Mouse (Mus musculus): ENCODE measurements at regions not wholly inside any gene's neighbourhood (a gene's known extent, or its start where the extent isn't known, plus 50 kb on each side); places are given as distances from the start of the nearest gene placed in this dataset.

DNA sequence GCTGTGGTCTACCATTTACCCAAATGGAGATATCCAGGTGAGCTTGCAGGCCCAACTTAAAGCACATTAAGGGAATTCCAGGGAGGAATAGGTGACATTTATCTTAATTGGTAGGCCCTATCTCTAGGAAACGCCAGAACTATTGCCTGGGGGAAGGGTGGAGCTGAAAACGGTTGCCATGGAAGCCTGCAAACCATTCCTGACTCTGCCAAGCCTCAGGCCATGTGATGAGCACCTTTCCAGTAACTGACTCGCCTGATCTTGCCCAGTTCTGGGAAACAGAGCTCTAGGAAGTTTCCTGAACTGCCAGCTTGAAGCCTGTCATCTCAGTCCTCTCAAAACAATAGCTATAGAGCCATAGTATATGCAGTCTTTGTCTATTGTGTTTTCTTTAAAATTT lies 297.0 kb downstream of the Slitrk5 start:
- POLR2A ChIA-PET: no interaction called here
- CTCF ChIA-PET: no interaction called here

- POLR2A ChIA-PET: no interaction called here
Observed at GRCm38 (mm10) chr14:111995809-111996458, 321.0 kb downstream of the Slitrk5 start.

DNA sequence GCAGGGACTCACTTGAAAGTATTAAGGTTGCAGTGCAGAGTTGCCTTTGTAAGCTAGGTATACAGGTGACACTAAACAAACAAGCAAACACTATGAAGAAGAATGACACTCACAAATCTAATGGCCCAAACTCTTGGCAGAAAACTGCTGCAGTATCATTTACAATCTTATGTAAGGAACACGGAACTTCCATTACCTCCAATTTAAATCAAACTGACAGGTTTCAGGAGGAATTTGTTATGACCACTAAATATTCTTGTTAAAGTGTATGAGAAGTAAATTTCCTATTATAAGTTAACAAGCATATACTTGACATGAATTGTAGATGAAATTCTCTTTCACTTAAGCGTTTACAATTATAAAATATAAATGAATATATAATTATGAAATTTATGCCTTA lies 327.2 kb downstream of the Slitrk5 start:
- CTCF ChIA-PET: no interaction called here
- POLR2A ChIA-PET: no interaction called here

More at GRCm38 (mm10) chr14:111995809-111996458, 321.0 kb downstream of the Slitrk5 start:
- CTCF ChIA-PET: interaction anchor here in 1 of 4 experiments (0.6 kb wide), 1 partner anchor 251 kb away, joined by 3 read pairs; no protein-coding TSS in a partner anchor

DNA sequence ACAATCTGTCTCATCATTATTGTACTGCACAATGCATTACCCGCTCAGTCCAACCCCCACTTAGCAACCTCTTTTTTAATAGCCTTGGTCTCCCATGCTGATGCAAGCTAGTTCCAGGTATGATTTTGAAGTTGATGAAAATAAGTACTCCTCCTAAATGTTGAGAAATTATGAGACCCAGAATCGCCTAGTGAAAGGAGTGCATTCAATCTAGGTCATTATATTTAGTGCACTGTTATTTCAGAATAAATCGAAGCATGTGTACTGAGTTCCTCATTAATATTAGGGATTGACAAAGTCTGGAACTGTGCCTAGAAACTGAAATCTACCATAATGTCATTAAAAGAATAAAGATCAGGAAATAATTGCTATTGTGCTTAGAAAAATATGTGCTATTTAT lies 328.0 kb downstream of the Slitrk5 start:
- POLR2A ChIA-PET: no interaction called here
- CTCF ChIA-PET: no interaction called here

- POLR2A ChIA-PET: interaction anchor here in 1 of 4 experiments (0.6 kb wide), 1 partner anchor 15 kb away, joined by 3 read pairs; no protein-coding TSS in a partner anchor
- CTCF ChIA-PET: no interaction called here
Observed at GRCm38 (mm10) chr14:112008651-112009050, 333.8 kb downstream of the Slitrk5 start.

DNA sequence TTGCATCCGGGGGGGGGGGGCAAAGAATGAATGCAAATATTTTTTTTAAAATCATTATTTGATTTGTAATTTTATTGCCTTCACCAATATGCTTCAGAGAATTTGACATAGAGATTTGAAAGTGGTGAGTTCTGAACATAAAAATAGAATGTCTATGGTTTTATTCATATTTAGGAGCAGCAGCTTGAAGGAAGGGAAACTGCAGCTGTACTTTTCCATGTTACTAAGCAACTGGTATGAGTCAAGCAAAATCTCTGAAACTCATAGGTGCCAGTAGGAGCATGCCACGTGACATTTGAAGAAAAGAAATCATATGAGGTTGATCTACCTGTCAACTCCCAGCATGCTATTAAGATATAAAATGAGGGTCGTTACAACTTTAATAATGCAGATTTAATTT lies 354.4 kb downstream of the Slitrk5 start:
- POLR2A ChIA-PET: interaction anchor here in 1 of 4 experiments (1.0 kb wide), 1 partner anchor 10 kb away, joined by 3 read pairs; no protein-coding TSS in a partner anchor
- CTCF ChIA-PET: no interaction called here

- ChIA-PET POLR2A (no interaction called here), CTCF (no interaction called here)
Observed at GRCm38 (mm10) chr14:112075071-112075470, 400.2 kb downstream of the Slitrk5 start.
